8 mouse cellular contexts compared by ENCODE assay signal in genomic region chr7:92550990-92551392, GRCm38 (mm10). TPM values are rescaled to one million over a fixed set of nuclear protein-coding genes. Genes with fewer than 3 reads are reported as not detected.
DNase-seq lines count a peak whose midpoint lies in the region; ATAC-seq and TF ChIP-seq lines count a peak whose summit lies in the region.

No protein-coding gene starts in this region.

- no peak overlapping the region for H3K27ac ChIP-seq in heart, adult 2 months

- DNase-seq in heart, adult 2 months, result no peak
- DNase-seq in heart, postnatal 25 days (ENCODE audit: low spot score), result no peak
- DNase-seq in thymus, postnatal 0 days (ENCODE audit: low spot score), result peak; percentile 38
- no peak for DNase-seq in thymus, adult 18-20 months
- peak; percentile 77 for DNase-seq in embryo, embryonic 11 days
- DNase-seq in naive thymus-derived CD4-positive, alpha-beta T cell, adult 2 months (ENCODE audit: low read depth), result peak; percentile 50
- DNase-seq in right cerebral cortex, postnatal 10 days (ENCODE audit: low spot score in 2 of 2), result no peak

- H3K4me3 ChIP-seq in heart, adult 2 months, result no peak overlapping the region

- 43% methylated on average over 4 of the region's 4 CpGs for WGBS in heart, adult 2 months

- no peaks in the 10 kb centered on the region for H3K36me3 ChIP-seq in heart, adult 2 months (ENCODE audit: control insufficient read depth, insufficient read depth, low read length)

- no peak for TF ChIP-seq POLR2A in heart, adult 2 months (IDR thresholded peaks at IDR 0.05; ENCODE audit: insufficient read depth, low read depth, low read length)

- no peaks in the 10 kb centered on the region for H3K79me2 ChIP-seq in heart, adult 2 months (replicated peaks; ENCODE audit: control insufficient read depth, insufficient read depth, low read length)

- no peak for TF ChIP-seq EP300 in heart, adult 2 months (IDR thresholded peaks at IDR 0.05; ENCODE audit: insufficient read depth, low read depth, low read length)

- peak; percentile 32 for ATAC-seq in inflammation-experienced regulatory T-cells, adult 6 months

- H3K9ac ChIP-seq in heart, adult 2 months (ENCODE audit: low read depth, low read length), result no peak overlapping the region

- H3K4me1 ChIP-seq in heart, adult 2 months (ENCODE audit: control insufficient read depth, insufficient read depth, low read length), result no peaks in the 10 kb centered on the region

- H3K27me3 ChIP-seq in heart, adult 2 months (ENCODE audit: control insufficient read depth, insufficient read depth, low read length), result no peaks in the 10 kb centered on the region

- TF ChIP-seq CTCF in heart, adult 2 months (IDR thresholded peaks at IDR 0.05), result peak; percentile 81

- intact Hi-C loops in heart, adult 2 months (cut with DNase I), result loop anchor here (1.0 kb wide), 1 partner anchor 448 kb away; no protein-coding TSS in a partner anchor
- intact Hi-C loops in heart, postnatal 25 days (cut with DNase I), result loop anchor here (1.0 to 10.0 kb wide), 2 partner anchors 226 to 448 kb away; no protein-coding TSS in a partner anchor

RNA-seq across cellular contexts. Expression of gene Ccdc90b, which starts 10.0 kb away (rescaled TPM):
- total RNA-seq in heart, adult 2 months (2021), result 10 to 100 TPM; 36.3 to 40.3 TPM
- 12.3 and 19.1 TPM in 2 replicates for polyA plus RNA-seq in heart, adult 2 months (2012; rRNA removed)
- 10 to 100 TPM; 34.2 to 35.3 TPM for total RNA-seq in heart, postnatal 25 days (2021)
- 34.2 and 34.5 TPM in 2 replicates for polyA plus RNA-seq in thymus, postnatal 0 days (2015; fragmentation: Nextera tagmentation; extraction: Ambion mirVana)
- 10 to 100 TPM in 2 of 3 experiments, 1 to 10 TPM in 1; 8.3 to 14.3 (median 14.1) TPM for polyA plus RNA-seq in inflammation-experienced regulatory T-cells, adult 6 months (2017; shearing (Covaris generic))

Comparison
In these comparisons a context has a peak if more than half of its experiments do, and no peak if none do; other contexts are left out.
1. DNase-seq: peak in thymus, postnatal 0 days (single experiment), embryo, embryonic 11 days (single experiment) and naive thymus-derived CD4-positive, alpha-beta T cell, adult 2 months (single experiment); none in heart, adult 2 months (0 of 2), heart, postnatal 25 days (single experiment), thymus, adult 18-20 months (0 of 2) and right cerebral cortex, postnatal 10 days (0 of 2).